Mouse (Mus musculus): ENCODE measurements at regions not wholly inside any gene's neighbourhood (a gene's known extent, or its start where the extent isn't known, plus 50 kb on each side); places are given as distances from the start of the nearest gene placed in this dataset.

- no peak for DNase-seq (ENCODE audit: low spot score)
- no peak overlapping the region for H3K9ac ChIP-seq (replicated peaks; ENCODE audit: low read length)
- no peaks in the 10 kb centered on the region for H3K36me3 ChIP-seq (replicated peaks; ENCODE audit: control insufficient read depth, insufficient read depth, low read depth, low read length)
- no peaks in the 10 kb centered on the region; the same call in 1 of the 2 replicates for H3K27me3 ChIP-seq (ENCODE audit: control insufficient read depth, insufficient read depth, low read length)
- H3K4me3 ChIP-seq (ENCODE audit: low read depth, low read length): no peak overlapping the region
- no peak overlapping the region for H3K27ac ChIP-seq (replicated peaks; ENCODE audit: low read depth, low read length)
- no peak overlapping the region for H3K4me2 ChIP-seq (ENCODE audit: low read depth, low read length)
- no peaks in the 10 kb centered on the region for H3K4me1 ChIP-seq (ENCODE audit: control insufficient read depth, insufficient read depth, low read length)
- no peak for ATAC-seq (replicated peaks; ENCODE audit: insufficient number of reproducible peaks, low FRiP score, low TSS enrichment, low read depth)
- H3K9me3 ChIP-seq (replicated peaks; ENCODE audit: control insufficient read depth, low read length): no peaks in the 10 kb centered on the region
- WGBS: 82% methylated on average over 6 of the region's 6 CpGs
Measured at GRCm38 (mm10) chr9:23039588-23039987, 183.3 kb upstream of the Bmper start.

- Histone ChIP-seq H3K27me3 (ENCODE audit: control insufficient read depth, insufficient read depth, low read length) (no peaks in the 10 kb centered on the region; the same call in 1 of the 2 replicates), H3K27ac (replicated peaks; ENCODE audit: low read depth, low read length) (no peak overlapping the region), H3K4me1 (ENCODE audit: control insufficient read depth, insufficient read depth, low read length) (no peaks in the 10 kb centered on the region), H3K36me3 (replicated peaks; ENCODE audit: control insufficient read depth, insufficient read depth, low read depth, low read length) (no peaks in the 10 kb centered on the region), H3K9ac (replicated peaks; ENCODE audit: low read length) (no peak overlapping the region), H3K4me3 (ENCODE audit: low read depth, low read length) (no peak overlapping the region), H3K9me3 (replicated peaks; ENCODE audit: control insufficient read depth, low read length) (no peaks in the 10 kb centered on the region), H3K4me2 (ENCODE audit: low read depth, low read length) (no peak overlapping the region)
- ATAC-seq (replicated peaks; ENCODE audit: insufficient number of reproducible peaks, low FRiP score, low TSS enrichment, low read depth) (no peak), DNase-seq (ENCODE audit: low spot score) (no peak)
- 51% methylated on average over 5 of the region's 5 CpGs for WGBS
Measured at GRCm38 (mm10) chr9:23041025-23041424, 181.9 kb upstream of the Bmper start.

- no peak for DNase-seq (ENCODE audit: low spot score)
- Histone ChIP-seq H3K9ac (replicated peaks; ENCODE audit: low read length) (no peak overlapping the region), H3K4me1 (ENCODE audit: control insufficient read depth, insufficient read depth, low read length) (no peaks in the 10 kb centered on the region), H3K4me2 (ENCODE audit: low read depth, low read length) (no peak overlapping the region), H3K9me3 (replicated peaks; ENCODE audit: control insufficient read depth, low read length) (no peaks in the 10 kb centered on the region), H3K27me3 (ENCODE audit: control insufficient read depth, insufficient read depth, low read length) (no peaks in the 10 kb centered on the region; the same call in 1 of the 2 replicates), H3K4me3 (ENCODE audit: low read depth, low read length) (no peak overlapping the region), H3K36me3 (replicated peaks; ENCODE audit: control insufficient read depth, insufficient read depth, low read depth, low read length) (no peaks in the 10 kb centered on the region), H3K27ac (replicated peaks; ENCODE audit: low read depth, low read length) (no peak overlapping the region)
- no peak for ATAC-seq (replicated peaks; ENCODE audit: insufficient number of reproducible peaks, low FRiP score, low TSS enrichment, low read depth)
- 73% methylated on average over 22 of the region's 22 CpGs for WGBS
Measured at GRCm38 (mm10) chr9:23041537-23042472, 181.1 kb upstream of the Bmper start.

DNA sequence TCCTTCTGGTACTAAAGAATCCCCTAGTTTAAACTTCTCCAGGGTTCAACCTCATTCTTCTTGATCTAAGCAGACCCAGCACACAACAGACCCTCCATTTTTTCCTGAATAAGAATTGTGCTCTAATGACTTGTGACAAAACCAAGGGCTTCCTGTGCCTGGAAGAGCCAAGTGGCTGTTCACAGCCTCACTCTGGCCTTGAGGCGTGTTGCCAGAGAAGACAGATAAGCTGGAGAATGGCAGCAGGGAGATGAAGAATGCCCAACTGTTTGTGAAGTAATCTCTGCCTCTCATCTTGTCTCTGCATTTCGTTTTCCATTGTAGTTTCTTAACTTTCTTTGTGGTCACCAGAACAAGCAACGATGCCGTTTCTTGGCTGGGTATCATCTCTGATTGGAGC lies 179.9 kb upstream of the Bmper start:
- WGBS: 81% methylated on average over 4 of the region's 4 CpGs
- ATAC-seq (replicated peaks; ENCODE audit: insufficient number of reproducible peaks, low FRiP score, low TSS enrichment, low read depth) (no peak), DNase-seq (ENCODE audit: low spot score) (no peak)
- H3K27me3 ChIP-seq (ENCODE audit: control insufficient read depth, insufficient read depth, low read length): no peaks in the 10 kb centered on the region
- H3K4me3 ChIP-seq (ENCODE audit: low read depth, low read length): no peak overlapping the region
- H3K36me3 ChIP-seq (replicated peaks; ENCODE audit: control insufficient read depth, insufficient read depth, low read depth, low read length): no peaks in the 10 kb centered on the region
- no peak overlapping the region for H3K27ac ChIP-seq (replicated peaks; ENCODE audit: low read depth, low read length)
- no peaks in the 10 kb centered on the region for H3K9me3 ChIP-seq (replicated peaks; ENCODE audit: control insufficient read depth, low read length)
- no peak overlapping the region for H3K4me2 ChIP-seq (ENCODE audit: low read depth, low read length)
- H3K4me1 ChIP-seq (ENCODE audit: control insufficient read depth, insufficient read depth, low read length): no peaks in the 10 kb centered on the region
- H3K9ac ChIP-seq (replicated peaks; ENCODE audit: low read length): no peak overlapping the region

DNA sequence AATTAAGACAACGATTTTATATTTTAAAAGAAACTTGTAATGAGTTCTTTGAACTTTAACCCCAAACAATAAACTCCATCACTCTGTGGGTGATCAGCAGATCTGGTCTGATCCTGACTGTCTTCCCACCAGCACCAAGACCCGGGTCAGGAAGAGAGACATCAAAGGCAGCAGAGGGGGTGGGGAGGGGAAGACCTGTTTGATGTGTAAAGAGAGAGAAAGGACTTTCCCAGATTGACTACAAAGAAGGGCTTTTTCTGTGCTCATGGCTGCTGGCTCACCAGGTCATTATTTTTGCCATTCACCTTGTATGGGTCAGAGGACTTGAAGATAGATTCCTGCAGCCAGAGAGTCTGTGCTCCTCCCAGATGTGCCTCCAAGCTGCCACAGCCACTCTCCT lies 177.4 kb upstream of the Bmper start:
- H3K4me2 ChIP-seq (ENCODE audit: low read depth, low read length): no peak overlapping the region
- no peak for ATAC-seq (replicated peaks; ENCODE audit: insufficient number of reproducible peaks, low FRiP score, low TSS enrichment, low read depth)
- H3K4me1 ChIP-seq (ENCODE audit: control insufficient read depth, insufficient read depth, low read length): no peaks in the 10 kb centered on the region
- H3K9ac ChIP-seq (replicated peaks; ENCODE audit: low read length): no peak overlapping the region
- no peaks in the 10 kb centered on the region for H3K36me3 ChIP-seq (replicated peaks; ENCODE audit: control insufficient read depth, insufficient read depth, low read depth, low read length)
- no peak for DNase-seq (ENCODE audit: low spot score)
- 22% methylated on average over 2 of the region's 2 CpGs for WGBS
- H3K27me3 ChIP-seq (ENCODE audit: control insufficient read depth, insufficient read depth, low read length): no peaks in the 10 kb centered on the region
- H3K9me3 ChIP-seq (replicated peaks; ENCODE audit: control insufficient read depth, low read length): no peaks in the 10 kb centered on the region
- H3K27ac ChIP-seq (replicated peaks; ENCODE audit: low read depth, low read length): no peak overlapping the region
- no peak overlapping the region for H3K4me3 ChIP-seq (ENCODE audit: low read depth, low read length)

DNA sequence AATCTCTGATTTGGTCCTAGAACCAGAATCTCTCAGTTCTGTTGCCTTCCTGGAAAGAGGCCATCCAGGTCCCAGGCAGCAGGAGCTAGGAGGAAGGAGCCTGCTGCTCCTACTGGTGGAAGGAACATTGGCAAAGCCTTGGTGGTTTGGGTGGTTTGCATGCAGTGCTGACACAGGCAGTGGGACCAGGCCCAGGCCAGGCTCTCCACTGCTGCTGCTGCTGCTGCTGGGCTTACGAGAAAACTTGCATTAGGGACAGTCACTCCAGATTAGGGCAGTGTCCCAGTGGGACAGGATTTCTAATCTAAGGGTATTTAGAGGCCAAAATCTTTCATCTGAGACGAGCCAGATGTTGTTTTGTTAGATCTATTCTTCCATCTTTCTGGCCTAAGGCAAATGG lies 172.1 kb upstream of the Bmper start:
- no peaks in the 10 kb centered on the region for H3K9me3 ChIP-seq (replicated peaks; ENCODE audit: control insufficient read depth, low read length)
- no peak overlapping the region for H3K9ac ChIP-seq (replicated peaks; ENCODE audit: low read length)
- 27% methylated on average over 2 of the region's 2 CpGs for WGBS
- ATAC-seq (replicated peaks; ENCODE audit: insufficient number of reproducible peaks, low FRiP score, low TSS enrichment, low read depth) (no peak), DNase-seq (ENCODE audit: low spot score) (no peak)
- H3K36me3 ChIP-seq (replicated peaks; ENCODE audit: control insufficient read depth, insufficient read depth, low read depth, low read length): no peaks in the 10 kb centered on the region
- no peaks in the 10 kb centered on the region for H3K4me1 ChIP-seq (ENCODE audit: control insufficient read depth, insufficient read depth, low read length)
- H3K27me3 ChIP-seq (ENCODE audit: control insufficient read depth, insufficient read depth, low read length): no peaks in the 10 kb centered on the region
- H3K4me3 ChIP-seq (ENCODE audit: low read depth, low read length): no peak overlapping the region
- H3K4me2 ChIP-seq (ENCODE audit: low read depth, low read length): no peak overlapping the region
- no peak overlapping the region for H3K27ac ChIP-seq (replicated peaks; ENCODE audit: low read depth, low read length)

DNA sequence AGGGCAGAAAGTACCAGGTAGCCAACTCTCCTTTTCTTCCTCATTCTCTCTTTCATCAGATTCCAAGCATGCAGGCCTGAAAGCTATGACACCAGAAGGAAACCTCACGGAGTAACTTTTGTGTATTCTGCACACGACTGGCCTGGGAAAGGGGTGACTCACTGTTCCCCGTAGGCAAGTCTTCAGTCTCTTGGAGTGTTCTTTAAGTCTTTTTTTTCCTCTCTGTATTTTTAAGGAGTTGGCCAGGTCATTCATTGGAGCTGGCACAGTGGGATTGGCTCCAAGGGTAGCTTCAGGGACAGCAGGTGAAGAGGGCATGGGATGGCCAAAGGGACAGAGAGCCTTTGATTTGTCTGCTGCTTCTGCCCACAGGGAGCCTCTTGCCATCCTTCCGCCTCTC lies 163.3 kb upstream of the Bmper start:
- H3K9me3 ChIP-seq (replicated peaks; ENCODE audit: control insufficient read depth, low read length): no peaks in the 10 kb centered on the region
- H3K4me2 ChIP-seq (ENCODE audit: low read depth, low read length): no peak overlapping the region
- no peak overlapping the region for H3K4me3 ChIP-seq (ENCODE audit: low read depth, low read length)
- 79% methylated on average over 4 of the region's 4 CpGs for WGBS
- DNase-seq (ENCODE audit: low spot score): no peak
- H3K27me3 ChIP-seq (ENCODE audit: control insufficient read depth, insufficient read depth, low read length): no peaks in the 10 kb centered on the region
- H3K4me1 ChIP-seq (ENCODE audit: control insufficient read depth, insufficient read depth, low read length): no peaks in the 10 kb centered on the region
- H3K9ac ChIP-seq (replicated peaks; ENCODE audit: low read length): no peak overlapping the region
- no peaks in the 10 kb centered on the region for H3K36me3 ChIP-seq (replicated peaks; ENCODE audit: control insufficient read depth, insufficient read depth, low read depth, low read length)
- no peak for ATAC-seq (replicated peaks; ENCODE audit: insufficient number of reproducible peaks, low FRiP score, low TSS enrichment, low read depth)
- H3K27ac ChIP-seq (replicated peaks; ENCODE audit: low read depth, low read length): no peak overlapping the region

DNA sequence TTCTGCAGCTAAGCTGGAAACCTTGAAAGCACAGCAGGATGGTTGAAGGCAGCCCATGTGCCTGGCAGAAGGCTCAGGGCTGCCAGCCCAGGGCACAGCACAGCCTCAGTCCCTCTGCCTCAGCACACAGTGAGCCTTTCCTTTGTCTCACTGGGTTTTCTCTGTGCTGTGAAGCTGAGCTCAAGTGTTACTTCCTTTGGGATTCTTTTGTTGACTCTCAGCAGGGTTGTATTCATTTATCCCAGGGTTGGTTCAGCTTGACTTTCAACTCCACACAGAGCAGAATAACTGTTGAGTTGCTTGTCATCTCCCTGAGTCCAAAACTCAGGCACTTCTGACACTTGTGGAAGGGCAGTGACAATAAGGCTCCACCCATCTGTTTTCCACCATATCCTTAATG lies 162.3 kb upstream of the Bmper start:
- H3K27ac ChIP-seq (replicated peaks; ENCODE audit: low read depth, low read length): no peak overlapping the region

More for the DNA sequence above, 162.3 kb upstream of the Bmper start:
- ATAC-seq (replicated peaks; ENCODE audit: insufficient number of reproducible peaks, low FRiP score, low TSS enrichment, low read depth) (no peak), DNase-seq (ENCODE audit: low spot score) (no peak)
- no peaks in the 10 kb centered on the region for H3K36me3 ChIP-seq (replicated peaks; ENCODE audit: control insufficient read depth, insufficient read depth, low read depth, low read length)
- H3K4me2 ChIP-seq (ENCODE audit: low read depth, low read length): no peak overlapping the region
- H3K27me3 ChIP-seq (ENCODE audit: control insufficient read depth, insufficient read depth, low read length): no peaks in the 10 kb centered on the region
- H3K9ac ChIP-seq (replicated peaks; ENCODE audit: low read length): no peak overlapping the region
- no peak overlapping the region for H3K4me3 ChIP-seq (ENCODE audit: low read depth, low read length)
- H3K9me3 ChIP-seq (replicated peaks; ENCODE audit: control insufficient read depth, low read length): no peaks in the 10 kb centered on the region
- H3K4me1 ChIP-seq (ENCODE audit: control insufficient read depth, insufficient read depth, low read length): no peaks in the 10 kb centered on the region
